Mouse (Mus musculus): Measurements from ENCODE around the gene Rubcnl. TPM values are rescaled to one million over a fixed set of nuclear protein-coding genes. Genes with fewer than 3 reads are reported as not detected.

Gene Rubcnl
- polyA plus RNA-seq, 1 experiment from 2014 or later = 0.29 TPM

GRCm38 (mm10) chr14:75010346-75010745, 5.5 kb upstream of the Rubcnl start:
- no peak for ATAC-seq (ENCODE audit: low read depth)
- Histone ChIP-seq H3K4me2 (ENCODE audit: low read depth, low read length) (no peak overlapping the region), H3K9me3 (ENCODE audit: control insufficient read depth, low read length) (no peaks in the 10 kb centered on the region), H3K36me3 (ENCODE audit: control insufficient read depth, insufficient read depth, low read length) (no peaks in the 10 kb centered on the region), H3K4me1 (replicated peaks; ENCODE audit: control insufficient read depth, insufficient read depth, low read length) (0 out of 2 replicates have a peak, but pooled peaks cover 2% of the 10 kb centered on the region), H3K4me3 (ENCODE audit: low read length) (no peak overlapping the region), H3K9ac (ENCODE audit: low read length) (no peak overlapping the region), H3K27ac (ENCODE audit: low read length) (no peak overlapping the region), H3K27me3 (ENCODE audit: control insufficient read depth, insufficient read depth, low read depth, low read length) (no peaks in the 10 kb centered on the region)
- WGBS = 42% methylated on average over 4 of the region's 4 CpGs

- WGBS = 26% methylated on average over 8 of the region's 8 CpGs
- Histone ChIP-seq H3K4me2 (ENCODE audit: low read depth, low read length) (no peak overlapping the region), H3K9me3 (ENCODE audit: control insufficient read depth, low read length) (no peaks in the 10 kb centered on the region), H3K4me1 (replicated peaks; ENCODE audit: control insufficient read depth, insufficient read depth, low read length) (0 out of 2 replicates have a peak, but pooled peaks cover 4% of the 10 kb centered on the region), H3K27me3 (ENCODE audit: control insufficient read depth, insufficient read depth, low read depth, low read length) (no peaks in the 10 kb centered on the region), H3K4me3 (ENCODE audit: low read length) (no peak overlapping the region), H3K36me3 (ENCODE audit: control insufficient read depth, insufficient read depth, low read length) (no peaks in the 10 kb centered on the region), H3K27ac (ENCODE audit: low read length) (no peak overlapping the region), H3K9ac (ENCODE audit: low read length) (no peak overlapping the region)
- no peak for ATAC-seq (ENCODE audit: low read depth)
These were observed 4.7 kb upstream of the Rubcnl start for GRCm38 (mm10) chr14:75010986-75011655.

GRCm38 (mm10) chr14:75016715-75017020, 841 bp downstream of the Rubcnl start:
- ATAC-seq (ENCODE audit: low read depth) = no peak
- no peaks in the 10 kb centered on the region for H3K27me3 ChIP-seq (ENCODE audit: control insufficient read depth, insufficient read depth, low read depth, low read length)
- no peaks in the 10 kb centered on the region for H3K9me3 ChIP-seq (ENCODE audit: control insufficient read depth, low read length)
- no peak overlapping the region for H3K9ac ChIP-seq (ENCODE audit: low read length)
- 0 out of 2 replicates have a peak, but pooled peaks cover 2% of the 10 kb centered on the region for H3K4me1 ChIP-seq (replicated peaks; ENCODE audit: control insufficient read depth, insufficient read depth, low read length)
- peak overlapping the region; percentile 74 for H3K4me3 ChIP-seq (ENCODE audit: low read length)
- no peak overlapping the region for H3K27ac ChIP-seq (ENCODE audit: low read length)
- peak overlapping the region; percentile 97 for H3K4me2 ChIP-seq (ENCODE audit: low read depth, low read length)
- 72% methylated on average over 9 of the region's 9 CpGs for WGBS
- H3K36me3 ChIP-seq (ENCODE audit: control insufficient read depth, insufficient read depth, low read length) = no peaks in the 10 kb centered on the region

- H3K27me3 ChIP-seq (ENCODE audit: control insufficient read depth, insufficient read depth, low read depth, low read length) = no peaks in the 10 kb centered on the region
- H3K9ac ChIP-seq (ENCODE audit: low read length) = no peak overlapping the region
- no peak overlapping the region for H3K27ac ChIP-seq (ENCODE audit: low read length)
- ATAC-seq (ENCODE audit: low read depth) = no peak
- WGBS = 82% methylated on average over 7 of the region's 7 CpGs
- no peak overlapping the region for H3K4me3 ChIP-seq (ENCODE audit: low read length)
- no peaks in the 10 kb centered on the region for H3K36me3 ChIP-seq (ENCODE audit: control insufficient read depth, insufficient read depth, low read length)
- H3K4me2 ChIP-seq (ENCODE audit: low read depth, low read length) = no peak overlapping the region
- no peaks in the 10 kb centered on the region for H3K9me3 ChIP-seq (ENCODE audit: control insufficient read depth, low read length)
- H3K4me1 ChIP-seq (replicated peaks; ENCODE audit: control insufficient read depth, insufficient read depth, low read length) = 0 out of 2 replicates have a peak, but pooled peaks cover 2% of the 10 kb centered on the region
These were observed 1.4 kb downstream of the Rubcnl start for GRCm38 (mm10) chr14:75017277-75017676.

- H3K4me2 ChIP-seq (ENCODE audit: low read depth, low read length) = no peak overlapping the region
- ATAC-seq (ENCODE audit: low read depth) = no peak
- no peaks in the 10 kb centered on the region for H3K27me3 ChIP-seq (ENCODE audit: control insufficient read depth, insufficient read depth, low read depth, low read length)
- no peak overlapping the region for H3K27ac ChIP-seq (ENCODE audit: low read length)
- 0 out of 2 replicates have a peak, but pooled peaks cover 2% of the 10 kb centered on the region for H3K4me1 ChIP-seq (replicated peaks; ENCODE audit: control insufficient read depth, insufficient read depth, low read length)
- H3K9me3 ChIP-seq (ENCODE audit: control insufficient read depth, low read length) = no peaks in the 10 kb centered on the region
- 78% methylated on average over 18 of the region's 18 CpGs for WGBS
- no peak overlapping the region for H3K4me3 ChIP-seq (ENCODE audit: low read length)
- H3K36me3 ChIP-seq (ENCODE audit: control insufficient read depth, insufficient read depth, low read length) = no peaks in the 10 kb centered on the region
- no peak overlapping the region for H3K9ac ChIP-seq (ENCODE audit: low read length)
These were observed 2.3 kb downstream of the Rubcnl start for GRCm38 (mm10) chr14:75017877-75018825.

- Histone ChIP-seq H3K27ac (ENCODE audit: low read length) (no peak overlapping the region), H3K27me3 (ENCODE audit: control insufficient read depth, insufficient read depth, low read depth, low read length) (no peaks in the 10 kb centered on the region), H3K36me3 (ENCODE audit: control insufficient read depth, insufficient read depth, low read length) (no peaks in the 10 kb centered on the region), H3K4me3 (ENCODE audit: low read length) (no peak overlapping the region), H3K9ac (ENCODE audit: low read length) (no peak overlapping the region), H3K9me3 (ENCODE audit: control insufficient read depth, low read length) (no peaks in the 10 kb centered on the region), H3K4me2 (ENCODE audit: low read depth, low read length) (no peak overlapping the region), H3K4me1 (replicated peaks; ENCODE audit: control insufficient read depth, insufficient read depth, low read length) (0 out of 2 replicates have a peak, but pooled peaks cover 2% of the 10 kb centered on the region)
- no peak for ATAC-seq (ENCODE audit: low read depth)
- 71% methylated on average over 4 of the region's 4 CpGs for WGBS
These were observed 3.0 kb downstream of the Rubcnl start for GRCm38 (mm10) chr14:75018829-75019228.

GRCm38 (mm10) chr14:75020581-75021253, 4.9 kb downstream of the Rubcnl start:
- H3K27ac ChIP-seq (ENCODE audit: low read length) = no peak overlapping the region
- H3K36me3 ChIP-seq (ENCODE audit: control insufficient read depth, insufficient read depth, low read length) = no peaks in the 10 kb centered on the region
- no peak overlapping the region for H3K9ac ChIP-seq (ENCODE audit: low read length)
- ATAC-seq (ENCODE audit: low read depth) = no peak
- H3K9me3 ChIP-seq (ENCODE audit: control insufficient read depth, low read length) = no peaks in the 10 kb centered on the region
- no peaks in the 10 kb centered on the region for H3K27me3 ChIP-seq (ENCODE audit: control insufficient read depth, insufficient read depth, low read depth, low read length)
- no peak overlapping the region for H3K4me2 ChIP-seq (ENCODE audit: low read depth, low read length)
- WGBS = 66% methylated on average over 12 of the region's 12 CpGs
- no peak overlapping the region for H3K4me3 ChIP-seq (ENCODE audit: low read length)
- H3K4me1 ChIP-seq (replicated peaks; ENCODE audit: control insufficient read depth, insufficient read depth, low read length) = no peaks in the 10 kb centered on the region

GRCm38 (mm10) chr14:75022522-75022921, 6.7 kb downstream of the Rubcnl start:
- H3K4me2 ChIP-seq (ENCODE audit: low read depth, low read length) = no peak overlapping the region
- no peak overlapping the region for H3K4me3 ChIP-seq (ENCODE audit: low read length)
- WGBS = 83% methylated on average over 9 of the region's 9 CpGs
- H3K9me3 ChIP-seq (ENCODE audit: control insufficient read depth, low read length) = no peaks in the 10 kb centered on the region
- H3K36me3 ChIP-seq (ENCODE audit: control insufficient read depth, insufficient read depth, low read length) = no peaks in the 10 kb centered on the region
- no peak overlapping the region for H3K27ac ChIP-seq (ENCODE audit: low read length)
- H3K9ac ChIP-seq (ENCODE audit: low read length) = no peak overlapping the region
- no peak for ATAC-seq (ENCODE audit: low read depth)
- no peaks in the 10 kb centered on the region for H3K27me3 ChIP-seq (ENCODE audit: control insufficient read depth, insufficient read depth, low read depth, low read length)
- H3K4me1 ChIP-seq (replicated peaks; ENCODE audit: control insufficient read depth, insufficient read depth, low read length) = no peaks in the 10 kb centered on the region

Measured in lung, embryonic 16.5 days (tissue).